Mouse (Mus musculus) ES-E14 (cell line): ENCODE data around the gene Bhlhe40. TPM values are rescaled to one million over a fixed set of nuclear protein-coding genes. Genes with fewer than 3 reads are reported as not detected.
A peak's percentile ranks its signal among the peaks of the same experiment; 100 is the strongest.

ENCODE experiments used
- DNase-seq: peaks from one replicate; pipeline ENCODE4 v3.0.0-alpha.2; 2013; ENCODE audit warnings: low read depth, low spot score
- H3K27ac ChIP-seq: 2 replicates; pipeline ENCODE4 v1.5.1; 2012; ENCODE audit warnings: low read depth, mild to moderate bottlenecking, low read length, moderate library complexity, mixed read lengths; ENCODE audit not compliant: poor library complexity, insufficient read depth, severe bottlenecking
- H3K36me3 ChIP-seq: 2 replicates; pipeline ENCODE4 v1.6.1; 2012; ENCODE audit warnings: mild to moderate bottlenecking, low read length, moderate library complexity, mixed read lengths; ENCODE audit not compliant: control insufficient read depth, poor library complexity, insufficient read depth, severe bottlenecking
- H3K4me1 ChIP-seq, 2 experiments: fragments of 150-350 bp in 1 of 2; sonication (generic) in 1 of 2; 2 replicates each; pipeline ENCODE4 v1.6.1; 2012; ENCODE audit warnings: low read length in 2 of 2, mild to moderate bottlenecking in 1 of 2, mixed read lengths in 1 of 2; ENCODE audit not compliant: control insufficient read depth in 2 of 2, insufficient read depth in 2 of 2, poor library complexity in 1 of 2
- H3K4me3 ChIP-seq, 2 experiments: fragments of 150-350 bp in 1 of 2; sonication (generic) in 1 of 2; 2 replicates each; pipeline ENCODE4 v1.5.1; 2012; ENCODE audit warnings: low read length in 2 of 2, low read depth in 1 of 2, mild to moderate bottlenecking in 1 of 2, mixed read lengths in 1 of 2; ENCODE audit not compliant: insufficient read depth in 1 of 2, poor library complexity in 1 of 2, severe bottlenecking in 1 of 2
- H3K9ac ChIP-seq: 2 replicates; pipeline ENCODE4 v1.6.1; 2012; ENCODE audit warnings: low read depth, mild to moderate bottlenecking, low read length, mixed read lengths; ENCODE audit not compliant: poor library complexity, insufficient read depth, severe bottlenecking
- H3K9me3 ChIP-seq: fragments of 150-350 bp; sonication (generic); 2 replicates; pipeline ENCODE4 v1.6.1; 2012; ENCODE audit warnings: low read depth, mild to moderate bottlenecking, low read length; ENCODE audit not compliant: control insufficient read depth, insufficient read depth
- CHD2 ChIP-seq: IDR thresholded peaks from 2 replicates; pipeline ENCODE4 v1.6.1; 2014; ENCODE audit warnings: mild to moderate bottlenecking, low read depth, low read length, inconsistent platforms
- HCFC1 ChIP-seq: IDR thresholded peaks from 2 replicates; pipeline ENCODE4 v1.6.1; 2012; ENCODE audit warnings: low read length, inconsistent platforms, borderline replicate concordance; ENCODE audit not compliant: insufficient read depth
- MAFK ChIP-seq: IDR thresholded peaks from 2 replicates; pipeline ENCODE4 v1.6.1; 2014; ENCODE audit warnings: mild to moderate bottlenecking, low read depth, low read length, inconsistent platforms; ENCODE audit not compliant: insufficient read depth
- ZC3H11A ChIP-seq: IDR thresholded peaks from 2 replicates; pipeline ENCODE4 v1.6.1; 2012; ENCODE audit warnings: low read depth, mild to moderate bottlenecking, inconsistent platforms, low read length, borderline replicate concordance
- ZNF384 ChIP-seq: IDR thresholded peaks from 2 replicates; pipeline ENCODE4 v1.6.1; 2012; ENCODE audit warnings: low read depth, low read length, inconsistent platforms
- in situ Hi-C, 2 experiments: fragments of 600-800 bp; cut with MboI; formaldehyde crosslinking; loops; one replicate each; pipeline ENCODE4 v1.15.1; 2025; ENCODE audit warnings: low sequenced_read_pairs in 2 of 2, inconsistent platforms in 1 of 2; ENCODE audit not compliant: unreplicated experiment in 2 of 2
- total RNA-seq: library from RNA; depleted of rRNA; stranded (reverse); fragments of 300-350 nt; gene quantifications from 2 replicates; pipeline ENCODE4 v1.2.3, GENCODE M21; 2012

Gene Bhlhe40
- total RNA-seq, 1 experiment: 13.0 TPM

- no peaks in the 10 kb centered on the region for H3K9me3 ChIP-seq
- in situ Hi-C loops: no loop called here
- H3K4me3 ChIP-seq: no peak overlapping the region
- no peak for DNase-seq
- H3K36me3 ChIP-seq: no peaks in the 10 kb centered on the region
- H3K4me1 ChIP-seq: peaks cover 0 to 4% of the 10 kb centered on the region in 2 experiments; a peak in 1 of 4 replicates
- TF ChIP-seq ZNF384 (no peak), MAFK (no peak), HCFC1 (no peak), ZC3H11A (no peak), CHD2 (no peak)
- H3K9ac ChIP-seq: no peak overlapping the region
- H3K27ac ChIP-seq: no peak overlapping the region
These were observed 17.3 kb downstream of the Bhlhe40 start for GRCm38 (mm10) chr6:108677697-108678096.

DNA sequence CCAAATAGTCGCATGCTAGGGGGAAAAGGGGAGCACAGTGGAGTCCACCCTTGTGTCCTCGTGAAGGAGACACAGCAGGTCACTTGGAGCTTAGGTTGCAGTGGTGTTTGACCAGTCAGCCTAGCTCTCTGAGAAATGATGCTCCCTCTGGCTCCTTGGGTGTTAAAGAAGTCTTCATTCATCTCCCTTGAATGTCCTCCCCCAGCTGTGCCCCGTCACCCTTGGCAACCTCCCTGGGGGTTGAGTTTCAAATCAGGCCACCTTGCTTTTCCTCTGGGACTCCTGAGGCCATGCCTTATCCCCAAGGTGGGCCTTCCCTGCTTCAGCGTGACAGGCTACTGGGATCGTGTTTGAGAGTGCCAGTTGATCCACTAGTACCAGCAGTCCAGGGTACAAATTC lies 17.8 kb downstream of the Bhlhe40 start:
- TF ChIP-seq HCFC1: no peak
- no peak for TF ChIP-seq MAFK
- no peak for TF ChIP-seq ZNF384
- TF ChIP-seq CHD2: no peak
- H3K27ac ChIP-seq: no peak overlapping the region
- peaks cover 0 to 4% of the 10 kb centered on the region in 2 experiments; a peak in 1 of 4 replicates for H3K4me1 ChIP-seq
- in situ Hi-C loops: no loop called here
- H3K9ac ChIP-seq: no peak overlapping the region
- no peaks in the 10 kb centered on the region for H3K9me3 ChIP-seq
- no peak for DNase-seq
- H3K36me3 ChIP-seq: no peaks in the 10 kb centered on the region
- no peak overlapping the region for H3K4me3 ChIP-seq

DNA sequence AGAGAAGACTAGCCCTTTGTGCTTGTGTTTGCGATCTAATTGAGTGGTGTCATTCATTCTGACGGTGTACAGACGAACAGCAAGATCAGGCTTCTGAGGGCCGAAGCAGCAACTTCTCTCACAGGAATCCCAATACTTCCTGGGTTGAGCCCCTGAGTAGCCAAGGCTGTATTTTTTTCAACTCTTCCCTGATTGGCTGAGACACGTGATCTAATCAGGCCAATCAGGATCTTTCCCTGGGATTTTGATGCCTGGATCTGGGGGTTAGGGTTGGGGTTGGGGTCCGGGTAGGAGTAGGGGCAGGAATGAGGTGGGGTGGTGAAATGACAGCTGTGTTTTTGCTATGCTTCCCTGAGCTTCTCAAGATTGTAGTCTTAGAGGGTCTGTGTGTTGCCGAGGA lies 20.1 kb downstream of the Bhlhe40 start:
- Histone ChIP-seq H3K4me1 (peaks cover 0 to 4% of the 10 kb centered on the region in 2 experiments; a peak in 1 of 4 replicates), H3K9me3 (no peaks in the 10 kb centered on the region), H3K4me3 (no peak overlapping the region), H3K9ac (no peak overlapping the region), H3K27ac (no peak overlapping the region), H3K36me3 (no peaks in the 10 kb centered on the region)
- in situ Hi-C loops: no loop called here
- no peak for DNase-seq
- TF ChIP-seq HCFC1 (no peak), ZNF384 (peak; percentile 76)

DNA sequence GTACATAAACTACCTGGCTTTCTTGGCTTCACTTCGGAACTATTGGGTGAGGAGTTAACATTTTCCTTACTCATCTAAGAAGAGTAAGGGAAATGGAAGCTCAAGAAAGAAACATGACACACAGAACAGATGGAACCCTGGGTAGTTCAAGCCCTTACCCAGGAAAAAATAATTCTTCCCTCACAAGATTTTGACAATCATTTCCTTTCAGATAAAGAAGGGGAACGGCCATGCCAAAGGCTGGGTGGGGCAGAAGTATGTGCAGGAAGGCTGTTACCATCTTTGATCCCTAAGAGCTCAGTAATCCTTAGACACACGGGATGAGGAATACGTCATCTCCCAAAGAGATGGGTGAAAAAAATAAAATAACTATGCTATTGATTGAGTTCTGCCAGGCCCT lies 20.7 kb downstream of the Bhlhe40 start:
- TF ChIP-seq CHD2 (no peak), MAFK (no peak), HCFC1 (no peak), ZC3H11A (no peak), ZNF384 (no peak)
- H3K9me3 ChIP-seq: no peaks in the 10 kb centered on the region

DNA sequence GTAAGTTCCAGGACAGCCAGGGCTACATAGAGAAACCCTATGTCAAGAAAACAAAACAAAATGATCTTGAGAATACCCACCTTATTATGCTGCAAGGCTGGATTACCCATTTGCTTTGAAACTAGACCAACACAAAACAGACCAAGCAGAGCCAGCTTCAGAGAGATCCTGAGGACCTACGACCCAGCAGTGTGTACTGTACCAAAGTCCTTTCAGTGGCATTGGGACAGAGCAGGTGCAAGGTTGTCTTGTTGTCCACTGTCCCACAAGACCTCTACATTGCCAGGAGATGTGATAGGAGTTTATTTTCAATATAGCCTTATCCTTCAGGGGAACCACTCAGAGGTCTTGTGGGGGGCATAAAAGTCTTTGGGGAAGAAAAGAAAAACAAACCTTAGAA lies 22.7 kb downstream of the Bhlhe40 start:
- H3K4me1 ChIP-seq: peaks cover 8 to 26% of the 10 kb centered on the region in 2 experiments
- no peak for DNase-seq
- TF ChIP-seq CHD2: no peak
- no peak for TF ChIP-seq MAFK
- no peaks in the 10 kb centered on the region for H3K36me3 ChIP-seq
- in situ Hi-C loops: no loop called here
- H3K4me3 ChIP-seq: no peak overlapping the region
- no peak overlapping the region for H3K27ac ChIP-seq
- no peak overlapping the region for H3K9ac ChIP-seq
- H3K9me3 ChIP-seq: no peaks in the 10 kb centered on the region

More for the DNA sequence above, 20.7 kb downstream of the Bhlhe40 start:
- in situ Hi-C loops: no loop called here
- H3K4me1 ChIP-seq: peaks cover under 1 to 7% of the 10 kb centered on the region in 2 experiments; a peak in 3 of 4 replicates
- H3K27ac ChIP-seq: no peak overlapping the region
- H3K36me3 ChIP-seq: no peaks in the 10 kb centered on the region
- no peak for DNase-seq
- no peak overlapping the region for H3K9ac ChIP-seq
- H3K4me3 ChIP-seq: no peak overlapping the region
